Mouse (Mus musculus): ENCODE results near the gene Trnau1ap.

- no peak for TF ChIP-seq CTCF (conservative IDR thresholded peaks at IDR 0.05; ENCODE audit: low read length)
- no peak for TF ChIP-seq POU5F1 (IDR thresholded peaks at IDR 0.05; ENCODE audit: borderline replicate concordance, low read length)
- TF ChIP-seq NANOG (IDR thresholded peaks at IDR 0.05; ENCODE audit: borderline replicate concordance, low read length), result no peak
These were observed 23.4 kb upstream of the Trnau1ap start for GRCm38 (mm10) chr4:132352739-132353138.

All from E14TG2a.4 (cell line).